Mouse (Mus musculus): ENCODE data around the gene Adam1a. TPM values are rescaled to one million over a fixed set of nuclear protein-coding genes. Genes with fewer than 3 reads are reported as not detected.

Adam1a gene
- 0.21 and 0.55 TPM in 2 replicates for polyA plus RNA-seq (2021; fragmentation: Nextera tagmentation)
- long read RNA-seq, experiment 1, partial matches to known transcripts = 0 of 5 reads
- long read RNA-seq, experiment 1, other reads (novel, unspliced or antisense) = 2 of 5 reads
- long read RNA-seq, experiment 2, partial matches to known transcripts = 1 of 2 reads
- long read RNA-seq, experiment 2, other reads (novel, unspliced or antisense) = 1 of 2 reads

GRCm38 (mm10) chr5:121544910-121545792 is at the start of gene Adam1a, which contains the start of gene Gm42878:
TSS of gene Adam1a (minus strand) at chr5:121545482.
TSS of gene Gm42878 (minus strand) at chr5:121545482.

GRCm38 (mm10) chr5:121593451-121594401 is 48.4 kb upstream of the Adam1a start, which contains the start of gene Aldh2:
TSS of gene Aldh2 (minus strand) at chr5:121593824.

GRCm38 (mm10) chr5:121545793-121546529 is 679 bp upstream of the Adam1a start, which contains the start of gene Mapkapk5:
TSS of gene Mapkapk5 (minus strand) at chr5:121545905.

GRCm38 (mm10) chr5:121503231-121503630 is 42.1 kb downstream of the Adam1a start, which contains the start of gene Adam1b:
TSS of gene Adam1b (minus strand) at chr5:121503435.

Other genes starting within 250 kb of the Adam1a start
- gene Trafd1, start 159.8 kb downstream of the Adam1a start, polyA plus RNA-seq (2021; fragmentation: Nextera tagmentation) = 41.4 and 43.2 TPM in 2 replicates
- gene Naa25, start 147.5 kb downstream of the Adam1a start, polyA plus RNA-seq (2021; fragmentation: Nextera tagmentation) = 27.8 and 36.8 TPM in 2 replicates
- 6.9 and 9.6 TPM in 2 replicates for gene Tmem116, start 93.6 kb downstream of the Adam1a start, polyA plus RNA-seq (2021; fragmentation: Nextera tagmentation)
- gene Erp29, start 93.0 kb downstream of the Adam1a start, polyA plus RNA-seq (2021; fragmentation: Nextera tagmentation) = 150 and 166 TPM in 2 replicates
- not detected in 2 replicates for gene Adam1b, start 42.0 kb downstream of the Adam1a start, polyA plus RNA-seq (2021; fragmentation: Nextera tagmentation)
- not detected in 2 replicates for gene Gm42878, start within 50 bp of the Adam1a start, polyA plus RNA-seq (2021; fragmentation: Nextera tagmentation)
- 13.5 and 15.4 TPM in 2 replicates for gene Mapkapk5, start 423 bp upstream of the Adam1a start, polyA plus RNA-seq (2021; fragmentation: Nextera tagmentation)
- gene Aldh2, start 48.3 kb upstream of the Adam1a start, polyA plus RNA-seq (2021; fragmentation: Nextera tagmentation) = 80.3 and 88.1 TPM in 2 replicates
- 1.8 and 2.5 TPM in 2 replicates for gene Acad12, start 73.5 kb upstream of the Adam1a start, polyA plus RNA-seq (2021; fragmentation: Nextera tagmentation)
- gene Acad10, start 115.0 kb upstream of the Adam1a start, polyA plus RNA-seq (2021; fragmentation: Nextera tagmentation) = 1.2 TPM in 2 replicates
- 16.7 and 35.1 TPM in 2 replicates for gene Brap, start 115.1 kb upstream of the Adam1a start, polyA plus RNA-seq (2021; fragmentation: Nextera tagmentation)
- 31.7 and 79.9 TPM in 2 replicates for gene Atxn2, start 165.9 kb upstream of the Adam1a start, polyA plus RNA-seq (2021; fragmentation: Nextera tagmentation)

Data from left cerebral cortex, adult 6 months (tissue).